Mouse (Mus musculus): ENCODE measurements around the gene Foxp1. TPM values are rescaled to one million over a fixed set of nuclear protein-coding genes. Genes with fewer than 3 reads are reported as not detected.

Foxp1 gene
- total RNA-seq, 2 experiments from 2014 or later = 29.4 to 32.8 TPM

DNA sequence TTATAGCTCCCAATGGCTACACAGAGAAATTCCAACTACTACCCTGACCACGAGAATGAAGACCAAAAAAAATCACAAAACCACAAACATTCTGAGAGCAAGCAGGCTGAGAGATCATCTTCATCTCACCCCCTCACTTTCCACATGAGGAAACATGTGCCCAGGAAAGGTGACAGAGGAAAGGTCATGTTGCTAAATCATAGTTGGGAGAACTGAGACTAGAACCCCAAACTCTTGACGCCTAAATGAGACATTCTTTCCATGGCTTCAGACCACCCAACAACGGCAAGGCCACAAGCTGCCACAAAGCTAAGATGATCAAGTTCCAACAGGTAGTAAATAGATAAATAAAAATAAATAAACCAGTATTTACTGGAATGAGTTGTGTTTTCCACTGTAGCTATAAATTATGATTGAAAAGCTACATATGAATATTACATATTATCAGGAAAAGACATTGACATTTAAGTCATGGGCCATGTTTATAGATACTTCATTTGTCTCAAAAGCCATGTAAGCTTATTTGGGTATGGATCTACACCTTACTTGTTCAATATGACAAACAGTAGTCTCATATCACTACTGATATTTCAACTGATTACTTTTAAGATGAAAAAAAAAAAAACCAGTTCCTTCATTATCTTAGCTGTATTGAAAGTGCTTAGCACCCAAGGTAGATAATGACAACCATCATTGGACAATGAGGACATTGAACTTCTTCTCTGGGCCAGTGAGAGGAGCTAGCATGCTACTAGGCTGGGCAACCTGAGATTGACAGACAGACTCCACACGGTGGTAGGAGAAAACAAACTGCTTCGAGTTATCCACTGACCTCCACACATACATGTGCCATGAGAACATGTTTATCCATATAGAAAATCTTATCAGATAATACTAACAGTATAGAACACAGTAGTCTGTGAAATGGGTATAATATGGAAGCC is 476.4 kb downstream of the Foxp1 start:
- DNase-seq = no peak

DNA sequence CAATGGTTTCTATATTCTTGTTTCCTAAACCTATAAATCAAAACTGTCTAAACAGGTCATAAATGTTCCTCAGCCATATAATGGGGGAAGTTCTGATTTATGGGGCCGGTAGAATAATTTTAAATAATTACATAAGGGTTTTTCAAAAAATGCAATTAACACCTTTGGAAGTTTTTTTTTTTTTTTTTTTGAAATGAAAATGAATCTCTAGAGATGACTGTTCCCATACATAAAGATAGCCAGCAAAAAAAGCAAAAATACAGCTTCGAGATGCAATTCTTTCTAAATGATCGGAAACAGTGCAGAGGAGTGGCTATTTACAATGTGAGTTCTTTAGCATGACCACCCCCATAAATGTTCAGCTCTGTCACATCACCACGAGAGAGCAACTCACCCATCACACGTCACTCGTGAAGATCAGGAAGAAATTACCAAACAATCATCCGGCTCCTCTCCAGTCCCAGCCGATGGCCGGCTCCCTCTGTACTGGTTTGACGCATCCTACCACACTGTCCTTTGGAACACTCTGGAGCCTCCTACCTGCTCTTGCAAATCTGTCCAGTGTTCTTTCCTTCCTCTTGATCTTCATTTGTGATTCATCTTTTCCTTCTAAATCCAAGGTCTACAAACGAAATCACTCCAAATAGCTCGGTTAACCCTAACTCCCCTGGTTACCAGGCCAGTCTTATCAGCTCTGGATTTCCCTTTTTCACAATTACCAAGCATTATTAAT is 478.4 kb downstream of the Foxp1 start:
- no peak for DNase-seq

GRCm38 (mm10) chr6:99043226-99043625 is 479.3 kb downstream of the Foxp1 start:
- peak in 1 of 2 experiments; percentile 50 for DNase-seq

DNA sequence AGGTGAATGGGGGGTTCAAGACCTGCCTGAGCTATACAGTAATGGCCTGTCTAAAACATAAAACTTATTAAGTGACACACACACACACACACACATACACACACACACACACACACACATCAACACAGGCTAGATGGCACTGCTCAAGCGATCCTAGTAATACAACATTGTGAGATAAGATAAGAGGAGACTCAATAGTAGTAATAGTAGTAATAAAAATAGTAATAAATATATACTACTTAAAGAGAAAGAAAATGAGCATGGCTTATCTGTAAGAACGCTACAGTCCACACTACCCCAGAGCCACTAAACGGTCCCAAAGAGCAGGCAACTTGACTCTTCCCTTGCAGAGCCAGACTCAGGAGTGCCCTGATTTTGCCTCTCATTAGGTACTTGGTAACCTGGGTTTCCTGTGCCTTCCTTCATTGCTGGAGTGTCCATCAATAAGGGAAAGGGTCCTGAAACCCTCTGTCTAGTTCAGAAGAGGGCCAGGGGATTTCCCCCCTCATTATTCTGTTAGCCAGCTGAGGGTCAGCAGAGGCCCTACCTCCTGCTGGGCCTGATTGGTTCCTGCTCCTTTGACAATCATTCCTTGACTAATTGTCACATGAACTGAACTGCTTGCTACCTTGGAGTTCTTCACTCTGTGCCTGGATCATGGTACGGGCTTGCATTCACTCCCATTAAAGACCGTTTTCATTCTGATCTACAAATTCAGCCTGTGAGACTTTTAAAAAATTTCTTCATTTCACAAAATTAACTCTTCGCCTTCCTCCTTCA is 480.2 kb downstream of the Foxp1 start:
- DNase-seq = no peak

GRCm38 (mm10) chr6:99038977-99039376 is 483.5 kb downstream of the Foxp1 start:
- DNase-seq = no peak

DNA sequence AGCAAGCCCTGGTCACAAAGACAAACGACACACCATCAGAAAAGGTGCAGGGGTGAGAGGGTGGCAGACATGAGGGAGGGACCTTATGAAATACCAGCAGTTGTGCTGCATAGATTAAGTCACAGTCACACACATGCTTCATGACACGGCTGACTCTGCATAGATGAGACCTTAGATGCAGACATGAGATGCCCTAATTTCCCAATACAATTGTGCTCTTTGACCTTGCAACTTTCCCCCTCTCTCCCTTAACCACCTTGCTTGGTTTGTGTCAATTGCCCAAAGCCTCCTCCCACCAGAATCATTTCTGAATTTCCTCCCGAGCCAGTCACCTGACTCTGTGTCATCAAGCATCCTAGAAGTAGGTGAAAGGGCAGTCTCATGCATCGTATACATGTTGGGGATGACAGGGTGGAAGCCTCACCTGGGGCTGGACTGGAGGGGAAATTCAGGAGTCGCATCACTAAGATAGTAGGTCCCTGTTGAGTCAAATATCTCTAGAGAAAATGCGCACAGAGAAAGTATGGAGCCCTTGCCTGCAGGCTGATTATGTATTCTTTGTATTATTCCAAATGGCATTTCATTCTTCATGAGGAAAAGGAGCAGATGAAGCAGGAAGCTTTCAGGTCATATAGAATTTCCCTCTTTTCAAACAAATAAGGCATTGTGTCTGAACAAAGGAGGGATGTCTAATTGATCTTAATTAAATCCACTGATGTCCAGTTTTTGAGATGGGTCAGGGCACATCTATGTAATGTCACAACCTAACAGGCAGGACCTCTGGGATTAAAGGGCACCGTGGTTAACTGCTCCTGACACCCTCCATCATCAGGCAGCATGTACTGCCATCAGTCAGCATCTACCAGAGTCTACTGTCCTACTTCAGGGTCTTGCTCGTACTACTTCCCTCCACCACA is 486.8 kb downstream of the Foxp1 start:
- DNase-seq = no peak

DNA sequence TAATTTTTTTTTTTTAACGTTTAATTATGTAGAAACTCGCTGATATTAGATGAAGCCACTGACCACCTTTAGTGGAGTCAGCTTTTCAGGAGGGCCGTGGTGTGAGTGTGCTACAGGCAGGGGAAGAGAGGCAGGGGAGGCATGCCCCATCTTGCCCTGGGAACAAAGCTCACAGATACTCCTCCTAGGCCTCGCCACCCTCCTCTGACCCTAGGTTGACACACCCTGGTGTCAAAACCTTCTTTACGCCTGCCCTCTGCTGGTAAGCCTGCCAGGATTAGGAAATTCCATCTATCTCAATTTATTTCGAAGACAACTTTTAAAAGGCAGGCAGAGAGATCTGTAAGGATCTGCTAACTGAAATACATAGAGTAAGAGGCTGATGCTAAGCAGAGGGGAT is 489.5 kb downstream of the Foxp1 start:
- peak in 1 of 2 experiments; percentile 63 for DNase-seq

- DNase-seq = no peak
These were observed 491.1 kb downstream of the Foxp1 start for GRCm38 (mm10) chr6:99031321-99031903.

DNA sequence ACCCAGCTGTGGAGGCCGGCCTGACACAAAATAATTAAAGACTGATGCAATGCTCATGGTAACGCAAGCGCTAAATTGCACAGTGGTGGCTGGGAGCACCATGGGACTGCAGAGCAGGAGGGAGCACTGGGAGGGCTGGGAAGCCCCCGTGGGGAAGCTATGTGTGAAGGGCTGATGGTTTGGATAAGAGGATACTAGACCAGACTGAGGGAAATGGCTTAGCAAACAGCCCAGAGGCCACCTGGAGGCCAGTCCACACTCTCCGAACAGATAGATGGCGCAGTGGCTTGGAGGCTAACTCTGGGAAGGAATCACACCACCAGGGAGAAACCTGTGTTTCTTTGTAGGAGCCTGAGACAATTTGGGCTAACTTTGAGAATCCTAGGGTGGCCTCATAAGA is 492.3 kb downstream of the Foxp1 start:
- DNase-seq = no peak

DNA sequence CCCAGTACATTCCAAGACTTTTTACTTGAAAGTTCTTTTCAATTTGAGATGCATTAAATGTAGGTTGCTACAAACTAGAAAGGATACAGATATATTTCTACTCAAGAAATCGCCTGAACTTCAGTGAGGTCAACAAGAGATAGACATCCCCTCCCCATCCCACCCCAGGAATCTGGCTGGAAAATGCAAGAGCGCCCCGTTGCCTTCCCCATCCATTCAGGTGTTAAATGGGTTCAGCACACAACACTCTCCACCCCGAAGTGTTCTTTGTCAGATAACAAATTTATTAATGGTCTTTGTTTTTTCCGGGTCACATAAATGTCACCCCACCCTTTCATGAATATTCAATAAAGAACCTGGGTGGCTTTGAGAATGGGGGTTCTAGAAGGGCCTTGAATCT is 493.1 kb downstream of the Foxp1 start:
- no peak for DNase-seq

DNA sequence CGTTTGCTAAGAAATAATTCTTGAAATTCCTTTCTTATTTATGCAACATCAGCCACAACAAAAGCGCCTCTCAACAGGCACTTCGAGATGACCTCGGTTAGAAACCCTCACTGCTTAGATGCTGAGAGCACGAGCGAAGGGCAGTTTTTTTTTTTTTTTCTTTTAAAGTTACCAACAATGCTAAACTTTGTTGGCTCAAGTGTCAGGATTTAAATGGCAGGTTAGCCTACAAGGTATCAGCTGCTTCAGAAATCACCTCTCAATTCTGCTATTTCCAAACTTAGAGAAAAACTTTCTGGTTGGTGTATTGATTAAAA is 493.6 kb downstream of the Foxp1 start:
- no peak for DNase-seq

GRCm38 (mm10) chr6:99028161-99028988 is 494.1 kb downstream of the Foxp1 start:
- DNase-seq = peak; percentile 70 to 76

DNA sequence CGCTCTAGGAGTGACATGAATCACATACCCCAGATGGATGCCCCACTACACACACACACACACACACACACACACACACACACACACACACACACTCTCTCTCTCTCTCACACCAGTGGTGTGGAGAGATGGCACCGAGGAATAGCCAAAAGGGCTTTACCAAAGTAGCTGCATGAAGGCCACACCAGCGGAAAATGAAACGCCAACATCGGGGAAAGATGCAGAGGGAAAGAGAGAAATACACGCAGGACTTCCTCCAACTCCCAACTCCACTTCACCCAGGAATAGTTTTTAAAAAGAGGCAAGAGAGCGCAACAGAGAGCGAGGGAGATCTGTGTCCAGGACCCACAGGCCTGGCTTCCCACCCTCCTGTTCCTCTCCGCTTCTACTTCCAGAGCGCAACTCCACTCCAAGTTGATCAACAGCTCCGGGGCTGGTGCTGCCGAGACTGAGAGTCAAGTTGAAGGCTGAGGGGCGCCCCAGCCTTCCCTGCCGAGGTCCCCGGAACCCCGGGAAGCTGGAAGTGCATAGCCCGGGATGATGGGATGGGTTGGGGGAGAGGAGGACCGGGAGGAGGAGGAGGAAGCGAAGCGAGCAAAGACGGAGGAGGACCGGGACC is 494.9 kb downstream of the Foxp1 start:
- peak in 1 of 2 experiments; percentile 73 for DNase-seq

GRCm38 (mm10) chr6:99026635-99027541 is 495.6 kb downstream of the Foxp1 start:
- DNase-seq = peak in 1 of 2 experiments; percentile 61

DNA sequence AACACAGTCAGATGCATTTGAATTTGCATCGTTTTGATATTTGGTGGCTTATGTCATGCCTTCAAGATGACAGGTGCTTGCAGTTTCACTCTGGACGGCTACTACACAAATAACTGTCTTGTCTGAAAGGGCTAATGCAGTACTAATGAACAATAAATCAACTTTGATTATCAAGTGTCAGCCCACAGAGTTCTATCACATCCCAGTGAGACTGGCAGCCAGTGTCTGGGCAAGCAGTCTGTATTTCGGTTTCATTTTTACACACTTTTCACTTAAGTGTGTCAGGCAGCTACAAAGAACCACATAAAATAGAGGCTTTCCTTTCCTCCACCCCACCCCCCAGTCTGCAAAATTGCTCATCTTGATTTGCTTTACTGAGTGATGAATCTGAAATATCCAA is 496.5 kb downstream of the Foxp1 start:
- DNase-seq = no peak

DNA sequence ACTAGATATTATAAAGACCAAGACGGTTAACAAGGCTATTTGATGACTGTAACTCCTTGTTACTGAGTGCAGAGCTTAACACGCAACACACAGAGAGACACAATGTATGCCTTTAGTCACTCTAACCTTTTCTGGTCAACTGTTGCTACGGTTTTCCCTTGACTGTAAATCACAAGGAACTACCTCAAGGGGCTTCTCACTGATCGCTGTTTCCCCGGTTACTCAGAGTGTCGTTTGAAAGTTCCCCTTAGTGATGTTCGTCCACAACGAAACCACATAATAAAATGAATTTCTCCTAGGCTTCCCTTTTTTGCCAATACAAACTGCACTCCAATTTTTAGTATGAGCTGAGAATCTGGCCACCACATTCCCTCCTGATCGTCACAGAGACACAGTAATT is 497.9 kb downstream of the Foxp1 start:
- no peak for DNase-seq

GRCm38 (mm10) chr6:99020570-99021444 is 501.7 kb downstream of the Foxp1 start:
- no peak for DNase-seq

- DNase-seq = no peak
These were observed 502.8 kb downstream of the Foxp1 start for GRCm38 (mm10) chr6:99019716-99020115.
